Comparison of ENCODE assay signal across 8 mouse cellular contexts in genomic region chr17:29615616-29616015, GRCm38 (mm10). TPM values are rescaled to one million over a fixed set of nuclear protein-coding genes. Genes with fewer than 3 reads are reported as not detected.
A peak's percentile ranks its signal among the peaks of the same experiment; 100 is the strongest.
DNase-seq lines count a peak whose midpoint lies in the region; ATAC-seq and TF ChIP-seq lines count a peak whose summit lies in the region.

No protein-coding gene starts in this region.

- 0 out of 2 replicates have a peak overlapping the region, but pooled peaks have one; percentile 96 for H3K27ac ChIP-seq in heart, embryonic 12.5 days (ENCODE audit: poor library complexity, severe bottlenecking)
- no peak overlapping the region for H3K27ac ChIP-seq in embryonic facial prominence, embryonic 11.5 days (replicated peaks; ENCODE audit: low read depth, low read length)
- no peak overlapping the region for H3K27ac ChIP-seq in limb, embryonic 11.5 days (replicated peaks; ENCODE audit: low read depth, low read length)
- peak overlapping the region; percentile 97 for H3K27ac ChIP-seq in stomach, embryonic 15.5 days

- peaks cover 21% of the 10 kb centered on the region for H3K36me3 ChIP-seq in heart, embryonic 12.5 days
- H3K36me3 ChIP-seq in C2C12 (ENCODE audit: control insufficient read depth, insufficient read depth) = peaks cover 16% of the 10 kb centered on the region
- H3K36me3 ChIP-seq in embryonic facial prominence, embryonic 11.5 days (replicated peaks; ENCODE audit: control insufficient read depth, insufficient read depth, low read depth, low read length) = peaks cover 5% of the 10 kb centered on the region
- H3K36me3 ChIP-seq in limb, embryonic 11.5 days (ENCODE audit: control insufficient read depth, insufficient read depth, low read length) = peaks cover 2% of the 10 kb centered on the region; the same call in 1 of the 2 replicates
- 0 out of 2 replicates have a peak, but pooled peaks cover 5% of the 10 kb centered on the region for H3K36me3 ChIP-seq in stomach, embryonic 15.5 days

- peak overlapping the region; percentile 97 for H3ac ChIP-seq in C2C12 (ENCODE audit: control insufficient read depth, insufficient read length, low read depth)

- ATAC-seq in heart, embryonic 12.5 days (ENCODE audit: insufficient number of reproducible peaks, low FRiP score) = no peak
- no peak for ATAC-seq in embryonic facial prominence, embryonic 11.5 days (replicated peaks; ENCODE audit: insufficient number of reproducible peaks, low FRiP score, low TSS enrichment, low read depth)
- ATAC-seq in limb, embryonic 11.5 days (ENCODE audit: insufficient number of reproducible peaks, low FRiP score, low TSS enrichment, low read depth) = no peak
- no peak for ATAC-seq in stomach, embryonic 15.5 days (ENCODE audit: insufficient read depth, low FRiP score, low read depth)

- peak overlapping the region; percentile 96 for H3K9ac ChIP-seq in heart, embryonic 12.5 days
- peak overlapping the region; percentile 96 for H3K9ac ChIP-seq in embryonic facial prominence, embryonic 11.5 days (replicated peaks; ENCODE audit: low read length)
- H3K9ac ChIP-seq in limb, embryonic 11.5 days (ENCODE audit: low read length) = peak overlapping the region; percentile 98
- peak overlapping the region; percentile 99; the same call in 1 of the 2 replicates for H3K9ac ChIP-seq in stomach, embryonic 15.5 days

- H3K27me3 ChIP-seq in heart, embryonic 12.5 days (replicated peaks) = no peaks in the 10 kb centered on the region
- H3K27me3 ChIP-seq in C2C12 (ENCODE audit: control insufficient read depth, insufficient read depth, insufficient read length) = no peaks in the 10 kb centered on the region
- H3K27me3 ChIP-seq in embryonic facial prominence, embryonic 11.5 days (ENCODE audit: control insufficient read depth, insufficient read depth, low read length) = no peaks in the 10 kb centered on the region
- no peaks in the 10 kb centered on the region for H3K27me3 ChIP-seq in limb, embryonic 11.5 days (ENCODE audit: control insufficient read depth, insufficient read depth, low read length)
- no peaks in the 10 kb centered on the region for H3K27me3 ChIP-seq in stomach, embryonic 15.5 days (replicated peaks)

- no peak for DNase-seq in heart, adult 8-10 months (ENCODE audit: low spot score)
- peak; percentile 4 for DNase-seq in embryonic facial prominence, embryonic 11.5 days (ENCODE audit: low spot score)
- DNase-seq in limb, embryonic 11.5 days (ENCODE audit: low spot score) = no peak
- DNase-seq in thymus, postnatal 0 days (ENCODE audit: low spot score) = no peak
- no peak for DNase-seq in urinary bladder, postnatal 36 days (ENCODE audit: low spot score in 2 of 2)

- H3K79me2 ChIP-seq in C2C12 (ENCODE audit: control insufficient read depth, insufficient read depth) = peaks cover 56% of the 10 kb centered on the region

- no peaks in the 10 kb centered on the region for H3K9me3 ChIP-seq in heart, embryonic 12.5 days (replicated peaks)
- H3K9me3 ChIP-seq in embryonic facial prominence, embryonic 11.5 days (replicated peaks; ENCODE audit: control insufficient read depth, low read length) = no peaks in the 10 kb centered on the region
- H3K9me3 ChIP-seq in limb, embryonic 11.5 days (ENCODE audit: control insufficient read depth, low read length) = no peaks in the 10 kb centered on the region
- H3K9me3 ChIP-seq in stomach, embryonic 15.5 days = no peaks in the 10 kb centered on the region

- 9% methylated on average over 4 of the region's 4 CpGs for WGBS in heart, embryonic 12.5 days
- 12% methylated on average over 4 of the region's 4 CpGs for WGBS in embryonic facial prominence, embryonic 11.5 days
- WGBS in limb, embryonic 11.5 days = 12% methylated on average over 4 of the region's 4 CpGs
- WGBS in stomach, embryonic 15.5 days = 10% methylated on average over 4 of the region's 4 CpGs

- peak overlapping the region; percentile 91 for H3K4me3 ChIP-seq in heart, embryonic 12.5 days
- H3K4me3 ChIP-seq in C2C12 (ENCODE audit: insufficient read depth, poor library complexity, severe bottlenecking) = peak overlapping the region; percentile 89
- H3K4me3 ChIP-seq in embryonic facial prominence, embryonic 11.5 days (ENCODE audit: low read depth, low read length) = peak overlapping the region; percentile 94
- H3K4me3 ChIP-seq in limb, embryonic 11.5 days (ENCODE audit: low read depth, low read length) = peak overlapping the region; percentile 97
- H3K4me3 ChIP-seq in stomach, embryonic 15.5 days (replicated peaks) = peak overlapping the region; percentile 94

- H3K4me1 ChIP-seq in heart, embryonic 12.5 days (replicated peaks) = peaks cover 36% of the 10 kb centered on the region
- H3K4me1 ChIP-seq in embryonic facial prominence, embryonic 11.5 days (ENCODE audit: control insufficient read depth, insufficient read depth, low read length) = no peaks in the 10 kb centered on the region
- peaks cover 10% of the 10 kb centered on the region; the same call in 1 of the 2 replicates for H3K4me1 ChIP-seq in limb, embryonic 11.5 days (ENCODE audit: control insufficient read depth, insufficient read depth, low read length)
- H3K4me1 ChIP-seq in stomach, embryonic 15.5 days = peaks cover 24% of the 10 kb centered on the region

- TF ChIP-seq CTCF in C2C12 (IDR thresholded peaks at IDR 0.05; ENCODE audit: control insufficient read depth, insufficient read depth, insufficient read length) = no peak

- peaks cover 37% of the 10 kb centered on the region for H3K79me3 ChIP-seq in C2C12 (ENCODE audit: low read depth)

- H3K4me2 ChIP-seq in heart, embryonic 12.5 days = peak overlapping the region; percentile 92
- H3K4me2 ChIP-seq in embryonic facial prominence, embryonic 11.5 days (ENCODE audit: low read depth, low read length) = peak overlapping the region; percentile 87
- peak overlapping the region; percentile 90 for H3K4me2 ChIP-seq in limb, embryonic 11.5 days (ENCODE audit: low read depth, severe bottlenecking)
- peak overlapping the region; percentile 77 for H3K4me2 ChIP-seq in stomach, embryonic 15.5 days

TF ChIP-seq in C2C12, 6 proteins besides CTCF, POLR2A, EP300 and RAD21:
- TF ChIP-seq USF1 (IDR thresholded peaks at IDR 0.05; ENCODE audit: low read depth) (no peak), FOSL1 (IDR thresholded peaks at IDR 0.05; ENCODE audit: insufficient read depth, low read length, poor library complexity, severe bottlenecking) (no peak), CEBPB (IDR thresholded peaks at IDR 0.05; ENCODE audit: low read depth) (no peak), MYOD1 (IDR thresholded peaks at IDR 0.05; ENCODE audit: control insufficient read depth, insufficient read length, low read depth) (no peak), MAX (IDR thresholded peaks at IDR 0.05) (no peak), MYOG (IDR thresholded peaks at IDR 0.05; ENCODE audit: control insufficient read depth, extremely low read depth, insufficient read length) (no peak)

RNA-seq across cellular contexts. Expression of gene Gm28043, which starts 0.9 kb away (rescaled TPM):
- polyA plus RNA-seq in heart, embryonic 12.5 days (2016; fragmentation: Nextera tagmentation; extraction: Ambion mirVana) = 2.1 and 2.5 TPM in 2 replicates
- 1 to 10 TPM in 2 of 4 experiments, under 1 TPM in 2; 0.78 to 1.3 (median 0.91) TPM for total RNA-seq in heart, adult 8-10 months (2022)
- 0.54 TPM for polyA plus RNA-seq in C2C12 (2012; fragmentation: generic; extraction: Trizol)
- 1.8 and 2.1 TPM in 2 replicates for polyA plus RNA-seq in embryonic facial prominence, embryonic 11.5 days (2014; fragmentation: Nextera tagmentation; extraction: Ambion mirVana)
- polyA plus RNA-seq in limb, embryonic 11.5 days (2014; fragmentation: Nextera tagmentation; extraction: Ambion mirVana) = 2.9 and 3.1 TPM in 2 replicates
- polyA plus RNA-seq in stomach, embryonic 15.5 days (2015; fragmentation: Nextera tagmentation; extraction: Ambion mirVana) = 2.6 and 3.0 TPM in 2 replicates
- polyA plus RNA-seq in thymus, postnatal 0 days (2015; fragmentation: Nextera tagmentation; extraction: Ambion mirVana) = 2.0 and 3.0 TPM in 2 replicates

RNA-seq across cellular contexts. Expression of gene Rnf8, which starts 1.0 kb away (rescaled TPM):
- polyA plus RNA-seq in heart, embryonic 12.5 days (2016; fragmentation: Nextera tagmentation; extraction: Ambion mirVana) = 52.2 and 58.7 TPM in 2 replicates
- total RNA-seq in heart, adult 8-10 months (2022) = 10 to 100 TPM; 16.1 to 20.7 (median 18.9) TPM
- polyA plus RNA-seq in C2C12 (2012; fragmentation: generic; extraction: Trizol) = 22.7 TPM
- polyA plus RNA-seq in embryonic facial prominence, embryonic 11.5 days (2014; fragmentation: Nextera tagmentation; extraction: Ambion mirVana) = 118 and 129 TPM in 2 replicates
- polyA plus RNA-seq in limb, embryonic 11.5 days (2014; fragmentation: Nextera tagmentation; extraction: Ambion mirVana) = 116 TPM in 2 replicates
- 66.3 and 70.8 TPM in 2 replicates for polyA plus RNA-seq in stomach, embryonic 15.5 days (2015; fragmentation: Nextera tagmentation; extraction: Ambion mirVana)
- 57.4 and 61.8 TPM in 2 replicates for polyA plus RNA-seq in thymus, postnatal 0 days (2015; fragmentation: Nextera tagmentation; extraction: Ambion mirVana)

RNA-seq across cellular contexts. Expression of gene Cmtr1, which starts 44.8 kb away (rescaled TPM):
- 123 and 124 TPM in 2 replicates for polyA plus RNA-seq in heart, embryonic 12.5 days (2016; fragmentation: Nextera tagmentation; extraction: Ambion mirVana)
- 10 to 100 TPM; 57.5 to 79.0 (median 65.0) TPM for total RNA-seq in heart, adult 8-10 months (2022)
- 33.4 TPM for polyA plus RNA-seq in C2C12 (2012; fragmentation: generic; extraction: Trizol)
- polyA plus RNA-seq in embryonic facial prominence, embryonic 11.5 days (2014; fragmentation: Nextera tagmentation; extraction: Ambion mirVana) = 120 and 132 TPM in 2 replicates
- polyA plus RNA-seq in limb, embryonic 11.5 days (2014; fragmentation: Nextera tagmentation; extraction: Ambion mirVana) = 117 and 125 TPM in 2 replicates
- polyA plus RNA-seq in stomach, embryonic 15.5 days (2015; fragmentation: Nextera tagmentation; extraction: Ambion mirVana) = 95.8 and 97.9 TPM in 2 replicates
- polyA plus RNA-seq in thymus, postnatal 0 days (2015; fragmentation: Nextera tagmentation; extraction: Ambion mirVana) = 131 and 136 TPM in 2 replicates

Comparison
In these comparisons a context has a peak if more than half of its experiments do, and no peak if none do; other contexts are left out.
1. H3K27ac ChIP-seq: peak in heart, embryonic 12.5 days (single experiment) and stomach, embryonic 15.5 days (single experiment); none in embryonic facial prominence, embryonic 11.5 days (single experiment) and limb, embryonic 11.5 days (single experiment).
2. Peak in every context shown above with its lines, with median percentiles within 50 percentile points of each other: H3K4me2 ChIP-seq, H3K4me3 ChIP-seq and H3K9ac ChIP-seq.